In the genomic region with DNA sequence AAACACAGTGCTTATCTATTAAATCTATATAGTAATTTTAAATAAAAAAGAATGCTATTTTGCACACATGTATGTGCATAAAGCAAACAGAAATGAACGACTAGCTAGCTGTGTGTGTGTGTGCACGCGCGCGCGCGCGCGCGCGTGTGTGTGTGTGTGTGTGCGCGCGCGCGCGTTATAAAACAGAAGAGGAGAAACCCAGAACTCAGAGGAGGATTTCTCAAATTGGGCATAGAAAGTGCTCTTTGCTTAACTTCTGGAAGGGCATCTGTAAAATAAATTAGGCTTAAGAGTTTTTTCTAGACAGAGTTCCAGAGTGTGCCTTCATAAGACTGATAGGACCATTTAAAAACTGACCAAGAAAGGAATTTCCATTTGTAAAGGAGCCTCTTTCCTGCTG, we compare ENCODE assay signal across 8 mouse cellular contexts. TPM values are rescaled to one million over a fixed set of nuclear protein-coding genes. Genes with fewer than 3 reads are reported as not detected.
DNase-seq lines count a peak whose midpoint lies in the region; ATAC-seq and TF ChIP-seq lines count a peak whose summit lies in the region.

No protein-coding gene starts in this region.

- in situ Hi-C loops in ES-E14 (cut with MboI; ENCODE audit: low sequenced_read_pairs in 2 of 2, unreplicated experiment in 2 of 2), result no loop called here

- WGBS in heart, embryonic 13.5 days, result 45% methylated on average over 17 of the region's 17 CpGs
- 32% methylated on average over 17 of the region's 17 CpGs for WGBS in intestine, embryonic 14.5 days
- 41% methylated on average over 17 of the region's 17 CpGs for WGBS in midbrain, postnatal 0 days

- H3K4me2 ChIP-seq in heart, embryonic 13.5 days, result peak overlapping the region; percentile 83
- H3K4me2 ChIP-seq in intestine, embryonic 14.5 days (ENCODE audit: low read length), result peak overlapping the region; percentile 83
- H3K4me2 ChIP-seq in midbrain, postnatal 0 days (ENCODE audit: low read depth, low read length, poor library complexity, severe bottlenecking), result peak overlapping the region; percentile 59

- peak overlapping the region; percentile 79 for H3K4me3 ChIP-seq in heart, embryonic 13.5 days
- H3K4me3 ChIP-seq in ES-E14 (ENCODE audit: insufficient read depth in 1 of 2, low read depth in 1 of 2, low read length in 2 of 2, poor library complexity in 1 of 2, severe bottlenecking in 1 of 2), result peak overlapping the region; percentile 12 to 95; a peak in 3 of 4 replicates
- peak overlapping the region; percentile 82 for H3K4me3 ChIP-seq in intestine, embryonic 14.5 days (ENCODE audit: low read depth, low read length)
- H3K4me3 ChIP-seq in midbrain, postnatal 0 days (ENCODE audit: low read depth, low read length), result peak overlapping the region; percentile 68

- no peak for ATAC-seq in heart, embryonic 13.5 days (ENCODE audit: extremely low read depth, insufficient number of reproducible peaks, low FRiP score, low TSS enrichment)
- no peak for ATAC-seq in intestine, embryonic 14.5 days (replicated peaks; ENCODE audit: low FRiP score, low TSS enrichment, low read depth)
- no peak for ATAC-seq in midbrain, postnatal 0 days (ENCODE audit: low FRiP score)
- no peak for ATAC-seq in granulocyte monocyte progenitor cell, adult 5-6 weeks (replicated peaks; ENCODE audit: poor library complexity, severe bottlenecking)

- DNase-seq in heart, adult 11 months, result no peak
- DNase-seq in ES-E14 (ENCODE audit: low read depth, low spot score), result peak; percentile 19
- DNase-seq in embryo, embryonic 9.5 days (ENCODE audit: extremely low spot score), result peak; percentile 55
- DNase-seq in intestine, embryonic 14.5 days (ENCODE audit: low spot score), result peak; percentile 68
- DNase-seq in midbrain, postnatal 0 days (ENCODE audit: low spot score), result peak; percentile 72
- no peak for DNase-seq in spleen, postnatal 36 days (ENCODE audit: low spot score in 2 of 2)

- peak overlapping the region; percentile 49; the same call in 1 of the 2 replicates for H3K27ac ChIP-seq in heart, embryonic 13.5 days (replicated peaks)
- no peak overlapping the region for H3K27ac ChIP-seq in ES-E14 (ENCODE audit: insufficient read depth, low read depth, low read length, poor library complexity, severe bottlenecking)
- peak overlapping the region; percentile 22; the same call in 1 of the 2 replicates for H3K27ac ChIP-seq in intestine, embryonic 14.5 days (ENCODE audit: low read depth)
- no peak overlapping the region for H3K27ac ChIP-seq in midbrain, postnatal 0 days (ENCODE audit: low read depth, low read length)

- no peaks in the 10 kb centered on the region for H3K9me3 ChIP-seq in heart, embryonic 13.5 days
- no peaks in the 10 kb centered on the region for H3K9me3 ChIP-seq in ES-E14 (ENCODE audit: control insufficient read depth, insufficient read depth, low read depth, low read length)
- no peaks in the 10 kb centered on the region for H3K9me3 ChIP-seq in intestine, embryonic 14.5 days (ENCODE audit: control insufficient read depth, low read length)
- H3K9me3 ChIP-seq in midbrain, postnatal 0 days (ENCODE audit: low read length), result no peaks in the 10 kb centered on the region

- TF ChIP-seq CTCF in midbrain, postnatal 0 days (IDR thresholded peaks at IDR 0.05), result no peak

- no peaks in the 10 kb centered on the region for H3K27me3 ChIP-seq in heart, embryonic 13.5 days (replicated peaks)
- no peaks in the 10 kb centered on the region for H3K27me3 ChIP-seq in intestine, embryonic 14.5 days (replicated peaks; ENCODE audit: control insufficient read depth, insufficient read depth, low read length)
- H3K27me3 ChIP-seq in midbrain, postnatal 0 days (ENCODE audit: insufficient read depth, low read length), result no peaks in the 10 kb centered on the region

- 0 out of 2 replicates have a peak, but pooled peaks cover 2% of the 10 kb centered on the region for H3K36me3 ChIP-seq in heart, embryonic 13.5 days
- no peaks in the 10 kb centered on the region for H3K36me3 ChIP-seq in ES-E14 (ENCODE audit: control insufficient read depth, insufficient read depth, low read length, poor library complexity, severe bottlenecking)
- H3K36me3 ChIP-seq in intestine, embryonic 14.5 days (ENCODE audit: control insufficient read depth, insufficient read depth, low read length), result no peaks in the 10 kb centered on the region
- H3K36me3 ChIP-seq in midbrain, postnatal 0 days (ENCODE audit: insufficient read depth, low read length), result no peaks in the 10 kb centered on the region

- peaks cover 5% of the 10 kb centered on the region; the same call in 1 of the 2 replicates for H3K4me1 ChIP-seq in heart, embryonic 13.5 days
- no peaks in the 10 kb centered on the region for H3K4me1 ChIP-seq in ES-E14 (ENCODE audit: control insufficient read depth in 2 of 2, insufficient read depth in 2 of 2, low read length in 2 of 2, poor library complexity in 1 of 2)
- 0 out of 2 replicates have a peak, but pooled peaks cover 2% of the 10 kb centered on the region for H3K4me1 ChIP-seq in intestine, embryonic 14.5 days (replicated peaks; ENCODE audit: control insufficient read depth, insufficient read depth, low read length)
- H3K4me1 ChIP-seq in midbrain, postnatal 0 days (ENCODE audit: insufficient read depth, low read length), result no peaks in the 10 kb centered on the region

- peak overlapping the region; percentile 65 for H3K9ac ChIP-seq in heart, embryonic 13.5 days
- H3K9ac ChIP-seq in ES-E14 (ENCODE audit: insufficient read depth, low read depth, low read length, poor library complexity, severe bottlenecking), result peak overlapping the region; percentile 38; the same call in 1 of the 2 replicates
- H3K9ac ChIP-seq in intestine, embryonic 14.5 days (ENCODE audit: low read length), result peak overlapping the region; percentile 69
- peak overlapping the region; percentile 39; the same call in 1 of the 2 replicates for H3K9ac ChIP-seq in midbrain, postnatal 0 days (replicated peaks; ENCODE audit: low read length, poor library complexity, severe bottlenecking)

TF ChIP-seq in ES-E14, 5 proteins besides CTCF, POLR2A, EP300 and RAD21:
- TF ChIP-seq CHD2 (IDR thresholded peaks at IDR 0.05; ENCODE audit: low read depth, low read length), result no peak
- TF ChIP-seq ZC3H11A (IDR thresholded peaks at IDR 0.05; ENCODE audit: borderline replicate concordance, low read depth, low read length), result no peak
- TF ChIP-seq MAFK (IDR thresholded peaks at IDR 0.05; ENCODE audit: insufficient read depth, low read depth, low read length), result no peak
- TF ChIP-seq ZNF384 (IDR thresholded peaks at IDR 0.05; ENCODE audit: low read depth, low read length), result no peak

RNA-seq across cellular contexts. Expression of a gene that starts 1.3 kb away (rescaled TPM):
- 91.8 and 99.8 TPM in 2 replicates for polyA plus RNA-seq in heart, embryonic 13.5 days (2015; fragmentation: Nextera tagmentation; extraction: Ambion mirVana)
- total RNA-seq in ES-E14 (2012; rRNA removed), result 79.8 and 89.6 TPM in 2 replicates
- polyA plus RNA-seq in intestine, embryonic 14.5 days (2014; fragmentation: Nextera tagmentation; extraction: Ambion mirVana), result 132 and 147 TPM in 2 replicates
- total RNA-seq in midbrain, postnatal 0 days (2014; rRNA removed), result 55.1 and 103 TPM in 2 replicates
- 131 and 139 TPM in 2 replicates for polyA plus RNA-seq in midbrain, postnatal 0 days (2015; fragmentation: Nextera tagmentation; extraction: Ambion mirVana)
- total RNA-seq in granulocyte monocyte progenitor cell, adult 5-6 weeks (2014; fragmentation: Nextera tagmentation), result 80.9 and 149 TPM in 2 replicates
- total RNA-seq in granulocyte monocyte progenitor cell, adult 5-6 weeks (2017), result 137 and 190 TPM in 2 replicates

RNA-seq across cellular contexts. Expression of a gene that starts 49.0 kb away (rescaled TPM):
- 20.9 and 25.3 TPM in 2 replicates for polyA plus RNA-seq in heart, embryonic 13.5 days (2015; fragmentation: Nextera tagmentation; extraction: Ambion mirVana)
- 39.0 and 41.0 TPM in 2 replicates for total RNA-seq in ES-E14 (2012; rRNA removed)
- polyA plus RNA-seq in intestine, embryonic 14.5 days (2014; fragmentation: Nextera tagmentation; extraction: Ambion mirVana), result 27.3 and 30.5 TPM in 2 replicates
- total RNA-seq in midbrain, postnatal 0 days (2014; rRNA removed), result 11.4 and 26.7 TPM in 2 replicates
- 46.8 and 48.0 TPM in 2 replicates for polyA plus RNA-seq in midbrain, postnatal 0 days (2015; fragmentation: Nextera tagmentation; extraction: Ambion mirVana)
- total RNA-seq in granulocyte monocyte progenitor cell, adult 5-6 weeks (2014; fragmentation: Nextera tagmentation), result 7.9 and 13.8 TPM in 2 replicates
- total RNA-seq in granulocyte monocyte progenitor cell, adult 5-6 weeks (2017), result 33.1 and 34.2 TPM in 2 replicates

RNA-seq across cellular contexts. Expression of a gene that starts 49.1 kb away (rescaled TPM):
- 29.1 and 31.8 TPM in 2 replicates for polyA plus RNA-seq in heart, embryonic 13.5 days (2015; fragmentation: Nextera tagmentation; extraction: Ambion mirVana)
- 20.8 and 24.5 TPM in 2 replicates for total RNA-seq in ES-E14 (2012; rRNA removed)
- polyA plus RNA-seq in intestine, embryonic 14.5 days (2014; fragmentation: Nextera tagmentation; extraction: Ambion mirVana), result 35.5 and 39.7 TPM in 2 replicates
- 26.5 and 28.8 TPM in 2 replicates for total RNA-seq in midbrain, postnatal 0 days (2014; rRNA removed)
- polyA plus RNA-seq in midbrain, postnatal 0 days (2015; fragmentation: Nextera tagmentation; extraction: Ambion mirVana), result 22.0 and 25.5 TPM in 2 replicates
- total RNA-seq in granulocyte monocyte progenitor cell, adult 5-6 weeks (2014; fragmentation: Nextera tagmentation), result 26.1 and 41.5 TPM in 2 replicates
- total RNA-seq in granulocyte monocyte progenitor cell, adult 5-6 weeks (2017), result 35.6 and 46.6 TPM in 2 replicates

Comparison
In these comparisons a context has a peak if more than half of its experiments do, and no peak if none do; other contexts are left out.
1. H3K27ac ChIP-seq: peak in heart, embryonic 13.5 days (single experiment) and intestine, embryonic 14.5 days (single experiment); none in ES-E14 (single experiment) and midbrain, postnatal 0 days (single experiment).
2. DNase-seq: peak in ES-E14 (single experiment), embryo, embryonic 9.5 days (single experiment), intestine, embryonic 14.5 days (single experiment) and midbrain, postnatal 0 days (single experiment); none in heart, adult 11 months (single experiment) and spleen, postnatal 36 days (0 of 2).
3. Peak in every context shown above with its lines, with median percentiles within 50 percentile points of each other: H3K4me2 ChIP-seq, H3K4me3 ChIP-seq and H3K9ac ChIP-seq.